Mouse (Mus musculus): ENCODE measurements at regions not wholly inside any gene's neighbourhood (a gene's known extent, or its start where the extent isn't known, plus 50 kb on each side); places are given as distances from the start of the nearest gene placed in this dataset.
A peak's percentile ranks its signal among the peaks of the same experiment; 100 is the strongest.
"Not testable (repeated sequence)": the region's sequence is repeated elsewhere in the genome, so short reads cannot be mapped to it uniquely, and the experiment has no call there.

- DNase-seq (ENCODE audit: low spot score in 2 of 2) = no peak
These were observed 1471.0 kb downstream of the Kcnt2 start for GRCm38 (mm10) chr1:141716953-141717352.

DNA sequence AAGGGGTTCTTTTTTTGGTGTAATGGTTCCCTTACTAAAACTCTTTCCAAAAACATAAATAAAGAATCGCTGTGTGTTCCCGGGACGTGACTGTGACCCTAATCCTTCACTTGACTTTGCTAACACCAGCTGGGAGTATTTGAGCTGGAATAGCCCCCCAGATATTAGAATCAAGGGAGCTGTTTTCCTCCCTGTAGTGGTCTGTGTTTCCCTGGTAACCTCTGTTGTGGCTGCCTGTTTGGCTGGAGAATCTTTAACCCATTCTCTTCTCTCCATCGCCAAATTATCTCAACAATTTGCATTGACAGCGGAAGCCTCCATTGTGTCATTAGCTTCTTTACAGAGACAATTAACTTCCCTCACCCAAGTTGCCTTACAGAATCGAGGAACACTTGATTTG is 1471.6 kb downstream of the Kcnt2 start:
- DNase-seq (ENCODE audit: low spot score in 2 of 2) = no peak

DNA sequence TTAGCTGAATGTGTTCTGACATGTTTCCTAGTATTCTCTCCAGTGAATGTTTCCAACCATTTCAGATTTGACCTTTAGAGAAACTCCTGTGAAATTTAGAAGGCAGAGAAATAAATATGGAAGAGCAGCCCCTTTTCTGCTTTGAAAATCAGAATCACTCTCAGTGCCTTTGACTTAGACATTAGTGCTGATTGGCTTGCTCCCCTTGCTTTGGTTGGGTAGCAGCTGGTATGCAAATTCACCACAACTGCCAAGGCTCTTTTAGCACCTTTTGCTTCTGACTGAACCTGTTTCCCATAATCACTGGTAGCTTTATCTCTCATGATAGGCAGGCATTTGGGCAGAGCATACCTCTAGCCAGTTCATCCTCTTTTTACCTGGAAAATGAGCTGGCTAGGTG is 1495.3 kb downstream of the Kcnt2 start:
- DNase-seq (ENCODE audit: low spot score in 2 of 2) = no peak

GRCm38 (mm10) chr1:141776059-141776458 is 1530.1 kb downstream of the Kcnt2 start:
- no peak for DNase-seq (ENCODE audit: low spot score in 2 of 2)

DNA sequence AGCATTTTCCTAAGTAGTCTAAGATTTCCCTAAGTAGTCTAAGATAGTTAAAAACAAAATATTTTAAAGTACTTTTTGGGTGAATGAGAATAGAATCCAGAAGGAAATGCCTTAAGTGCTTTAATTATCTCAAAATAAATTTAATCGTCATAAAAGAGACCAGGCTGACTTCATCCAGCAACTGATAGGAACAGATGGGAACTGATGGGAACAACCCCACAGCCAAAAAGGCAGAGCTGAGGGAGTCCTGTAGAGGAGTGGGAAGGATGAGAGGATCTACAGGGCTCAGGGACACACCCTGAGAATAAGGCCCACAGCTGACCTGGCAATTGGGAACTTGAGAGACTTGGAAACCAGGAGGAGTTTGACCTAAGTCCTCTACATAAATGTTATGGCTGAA is 1537.4 kb downstream of the Kcnt2 start:
- DNase-seq (ENCODE audit: low spot score in 2 of 2) = peak in 1 of 2 experiments; percentile 14

DNA sequence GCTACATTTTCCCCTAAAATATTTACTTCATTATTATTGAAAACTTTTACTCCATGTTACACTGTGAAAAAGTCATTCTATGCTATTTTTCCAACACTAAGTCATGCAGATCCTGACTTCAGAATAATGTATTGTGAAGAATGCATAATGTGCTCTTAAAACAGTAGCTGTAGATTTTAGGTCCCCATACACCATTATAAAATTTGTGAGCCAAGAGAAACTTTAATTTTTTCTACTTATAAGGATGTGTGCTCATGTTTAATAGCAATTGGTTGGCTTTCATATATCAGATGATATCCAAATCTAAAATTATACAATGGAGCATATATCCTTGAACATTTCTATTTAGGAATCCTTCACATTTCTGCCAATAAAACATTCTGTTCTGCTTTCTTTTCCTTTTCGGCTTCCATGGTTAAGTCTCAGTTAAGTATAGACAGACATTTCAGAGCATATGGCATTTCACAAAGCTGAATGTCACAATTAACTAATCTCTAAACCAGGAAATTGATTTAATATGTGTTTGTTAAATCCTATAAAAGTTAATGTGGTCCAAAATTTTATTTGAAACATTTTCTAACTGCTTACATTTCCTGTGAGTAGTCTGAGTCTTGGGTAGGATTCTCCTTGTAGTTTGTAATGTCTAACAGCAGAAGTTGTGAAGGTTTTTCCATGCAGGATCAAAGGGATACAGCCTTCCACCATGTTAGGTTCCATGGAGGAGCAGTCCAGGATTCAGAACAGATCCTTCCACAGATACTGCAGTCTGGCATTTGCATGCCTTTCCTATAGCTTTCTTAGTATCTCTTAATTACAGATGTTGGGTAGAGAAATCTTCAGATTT is 1567.6 kb downstream of the Kcnt2 start:
- peak in 1 of 2 experiments; percentile 5 for DNase-seq (ENCODE audit: low spot score in 2 of 2)

DNA sequence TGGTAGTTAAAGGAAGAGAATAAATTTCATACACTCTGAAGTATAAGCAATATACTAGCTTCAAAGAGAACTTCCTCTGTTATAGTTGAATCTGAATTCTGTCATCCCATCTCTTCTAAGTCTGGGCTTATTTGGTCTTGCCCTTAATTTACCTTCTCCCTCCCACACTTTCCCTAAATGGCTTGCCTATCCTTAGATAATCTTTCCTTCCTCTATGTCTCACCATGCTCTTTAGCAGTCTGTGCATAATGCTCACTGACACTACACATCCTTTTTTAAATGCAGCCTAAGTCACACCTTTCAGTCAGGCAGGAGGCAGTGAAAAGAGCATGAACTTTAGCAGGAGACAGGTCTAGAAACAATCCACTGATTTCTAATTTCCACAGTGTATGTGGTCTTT is 1585.5 kb downstream of the Kcnt2 start:
- no peak for DNase-seq (ENCODE audit: low spot score in 2 of 2)

DNA sequence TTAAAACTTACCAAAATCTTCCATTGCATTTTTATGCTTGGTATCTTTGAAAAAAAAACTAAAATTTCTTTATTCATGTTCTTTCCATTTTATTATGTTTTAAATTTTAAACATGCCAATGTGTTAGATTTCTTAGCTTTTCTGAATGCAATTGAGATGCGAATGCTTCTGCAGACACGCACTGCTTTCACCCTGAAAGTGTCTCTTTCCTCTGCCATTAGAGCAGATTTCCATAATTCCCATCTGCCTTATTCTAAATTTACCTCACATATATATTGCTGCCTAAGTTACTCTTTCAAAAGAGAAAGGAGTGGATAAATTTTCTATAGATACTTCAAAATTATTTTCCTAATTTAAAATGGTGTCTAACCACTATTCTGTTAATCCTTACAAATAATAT is 1596.6 kb downstream of the Kcnt2 start:
- no peak for DNase-seq (ENCODE audit: low spot score in 2 of 2)

DNA sequence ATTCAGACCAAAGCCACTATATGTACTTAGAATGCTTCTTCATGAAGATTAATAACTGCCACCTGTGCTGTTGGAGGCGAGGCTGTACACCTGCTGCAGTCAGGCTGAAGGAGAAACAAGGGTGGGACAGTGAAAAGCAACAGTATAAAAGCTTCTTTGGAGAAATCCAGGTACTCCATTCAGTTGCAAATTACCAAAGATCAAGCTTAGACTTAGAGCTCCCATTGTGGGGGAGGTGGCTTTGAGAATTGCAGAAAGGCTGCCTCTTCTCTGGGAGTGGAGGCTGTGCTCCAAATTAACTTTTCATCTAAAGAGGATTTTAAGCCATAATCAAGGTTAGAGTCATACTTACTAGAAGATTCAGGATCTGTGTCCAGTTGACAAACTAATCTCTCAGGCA is 1607.9 kb downstream of the Kcnt2 start:
- DNase-seq (ENCODE audit: low spot score in 2 of 2) = not testable (repeated sequence)

- no peak for DNase-seq (ENCODE audit: low spot score in 2 of 2)
These were observed 1638.4 kb downstream of the Kcnt2 start for GRCm38 (mm10) chr1:141884356-141884755.

DNA sequence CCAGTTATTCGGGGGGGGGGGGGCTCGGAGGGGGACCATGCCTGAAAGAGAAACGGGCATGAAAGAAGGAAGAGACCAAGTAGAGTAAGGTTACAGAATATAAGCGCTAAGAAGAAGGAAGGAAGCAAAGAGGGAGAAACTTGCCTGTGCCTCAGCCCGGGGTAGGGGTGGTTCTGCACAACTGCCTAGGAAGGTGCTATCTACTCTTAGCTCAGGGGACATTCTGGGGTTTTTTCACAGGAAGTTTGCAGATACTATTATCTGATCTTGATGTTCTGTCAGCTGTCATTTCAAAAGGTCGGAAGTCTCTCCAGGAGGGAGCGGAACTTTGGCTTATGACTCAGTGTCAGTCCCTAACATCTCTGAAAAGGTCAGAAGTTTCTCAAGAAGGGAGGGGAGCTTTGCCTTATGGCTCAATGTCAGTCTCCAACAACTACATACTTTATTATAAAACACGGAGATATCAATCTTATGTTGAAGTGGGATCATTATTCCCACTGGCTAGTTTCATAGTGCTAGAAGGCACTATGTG is 1652.0 kb downstream of the Kcnt2 start:
- no peak for DNase-seq (ENCODE audit: low spot score in 2 of 2)

DNA sequence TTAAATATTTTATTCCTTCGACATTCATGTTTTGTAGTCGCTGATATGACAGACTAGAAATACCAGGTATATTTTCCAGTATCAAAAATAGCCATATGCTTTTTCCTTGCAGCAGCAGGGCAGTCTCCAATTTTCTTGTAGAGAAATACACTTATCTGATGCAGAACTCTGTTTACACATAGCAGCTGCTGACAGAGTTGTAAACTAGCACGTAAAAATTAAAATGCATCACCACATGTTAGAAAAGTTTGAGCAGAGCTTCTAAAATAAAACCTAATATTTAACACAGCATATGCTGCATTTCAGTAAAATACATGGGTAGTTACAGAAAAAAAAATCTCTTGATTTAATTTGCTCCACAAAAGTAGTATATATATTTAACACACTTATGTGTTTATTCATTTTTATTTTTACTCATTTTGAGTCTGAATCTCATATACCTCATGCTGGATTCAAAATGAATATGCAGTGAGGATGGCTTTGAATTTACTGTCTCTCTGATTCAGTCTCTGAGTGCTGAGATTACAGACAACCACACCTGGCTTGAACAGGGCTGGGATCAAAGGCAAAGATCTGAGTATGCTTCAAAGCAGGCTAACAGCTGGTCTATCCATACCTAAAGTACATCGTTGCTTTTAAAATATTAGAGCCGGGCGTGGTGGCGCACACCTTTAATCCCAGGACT is 1665.9 kb downstream of the Kcnt2 start:
- DNase-seq (ENCODE audit: low spot score in 2 of 2) = peak in 1 of 2 experiments; percentile 5

DNA sequence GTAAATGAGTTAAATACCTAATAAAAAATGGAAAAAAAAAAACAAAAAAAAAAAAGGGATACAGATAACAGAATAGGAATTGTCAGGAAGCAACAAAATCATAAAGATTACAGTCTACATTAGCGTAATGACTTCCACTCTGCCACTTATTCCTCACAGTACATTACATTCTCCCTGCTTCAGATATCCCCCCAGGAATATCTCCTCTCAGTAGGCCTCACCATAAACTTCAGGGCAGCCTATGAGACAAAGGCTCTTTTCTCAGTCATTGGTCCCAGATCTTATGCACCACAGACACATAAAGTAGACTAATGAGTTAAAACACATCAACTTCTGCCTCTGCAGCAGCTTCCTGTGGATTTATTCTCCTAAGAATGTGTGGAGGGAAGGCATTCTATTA is 1680.2 kb downstream of the Kcnt2 start:
- no peak for DNase-seq (ENCODE audit: low spot score in 2 of 2)

GRCm38 (mm10) chr1:141926804-141927203 is 1680.8 kb downstream of the Kcnt2 start:
- no peak for DNase-seq (ENCODE audit: low spot score in 2 of 2)

DNA sequence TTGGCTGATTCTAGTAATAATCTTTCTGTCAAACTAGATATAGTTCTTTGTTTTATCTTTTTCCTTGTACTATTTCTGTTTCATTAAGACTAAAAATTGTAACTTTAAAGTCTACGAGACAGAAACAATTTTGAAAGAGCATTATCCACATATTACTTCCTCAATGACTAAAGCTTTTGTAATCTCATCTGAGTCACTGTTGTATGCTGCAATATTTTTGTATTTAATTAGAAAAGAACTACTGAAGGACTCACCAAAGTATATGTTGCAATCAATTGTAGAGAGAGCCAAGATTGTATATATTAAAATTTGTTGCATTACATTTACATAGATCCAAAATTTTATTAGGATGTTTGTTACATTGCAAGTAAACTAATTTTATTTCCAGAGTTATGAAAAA is 1692.4 kb upstream of the B3galt2 start:
- no peak for DNase-seq (ENCODE audit: low spot score in 2 of 2)

- DNase-seq (ENCODE audit: low spot score in 2 of 2) = no peak
These were observed 1686.1 kb upstream of the B3galt2 start for GRCm38 (mm10) chr1:141954323-141954867.

GRCm38 (mm10) chr1:141961743-141962142 is 1678.7 kb upstream of the B3galt2 start:
- peak in 1 of 2 experiments; percentile 28 for DNase-seq (ENCODE audit: low spot score in 2 of 2)

- peak in 1 of 2 experiments; percentile 42 for DNase-seq (ENCODE audit: low spot score in 2 of 2)
These were observed 1672.3 kb upstream of the B3galt2 start for GRCm38 (mm10) chr1:141968133-141968532.

DNA sequence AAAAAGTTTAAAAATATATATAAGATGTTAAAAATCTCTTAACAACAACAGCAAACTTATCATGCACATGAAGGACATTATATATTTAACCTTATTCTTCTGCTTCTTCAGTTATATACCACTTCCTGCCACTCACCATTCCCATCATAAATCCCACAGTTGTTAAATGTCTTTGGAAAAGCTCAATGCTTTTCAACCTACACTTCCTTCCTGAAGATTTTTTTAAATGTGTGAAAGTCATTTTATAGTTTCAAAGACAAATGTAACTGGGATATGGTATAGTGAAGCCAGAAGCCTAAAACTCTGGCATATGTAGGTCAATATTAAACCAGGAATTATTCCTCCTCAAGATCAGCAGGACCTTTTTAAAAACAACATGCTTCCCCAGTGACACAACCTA is 1666.1 kb upstream of the B3galt2 start:
- DNase-seq (ENCODE audit: low spot score in 2 of 2) = no peak

DNA sequence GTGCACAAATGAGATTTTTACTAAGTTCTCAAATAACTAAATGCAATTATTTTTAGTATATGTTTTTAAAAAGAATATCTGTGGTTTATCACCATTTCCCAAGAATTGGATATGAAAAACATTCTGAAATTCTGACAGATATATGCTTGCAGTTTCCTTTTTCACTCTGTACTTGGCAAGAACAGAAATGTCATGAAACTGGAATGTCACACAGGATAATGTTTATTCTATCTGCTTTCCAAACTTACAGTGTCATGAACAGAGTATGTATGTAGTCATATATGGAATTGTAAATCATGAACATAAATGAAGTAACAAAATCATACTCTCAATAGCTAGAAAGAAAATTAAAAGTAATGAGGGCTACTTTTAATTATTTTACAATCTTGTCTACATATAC is 1640.7 kb upstream of the B3galt2 start:
- DNase-seq (ENCODE audit: low spot score in 2 of 2) = no peak

DNA sequence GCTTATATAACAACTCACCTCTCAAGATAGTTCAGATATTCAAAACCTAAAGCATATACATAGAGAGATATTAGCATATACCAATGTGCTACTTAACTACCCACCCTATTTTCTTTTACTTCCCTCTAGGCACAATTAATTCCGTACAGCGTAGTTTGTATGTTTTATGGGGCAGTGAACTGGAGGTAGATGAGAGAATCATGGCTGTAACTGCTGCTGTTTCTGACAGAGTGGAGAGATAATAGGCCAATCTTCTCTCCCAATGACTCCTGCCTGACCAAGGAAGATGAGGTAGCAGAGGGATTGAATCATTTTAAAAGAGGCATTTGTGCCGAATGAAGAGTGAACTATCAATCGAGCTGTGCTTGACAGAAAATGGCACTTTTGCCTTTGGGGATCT is 1640.1 kb upstream of the B3galt2 start:
- DNase-seq (ENCODE audit: low spot score in 2 of 2) = no peak

- peak; percentile 20 to 79 for DNase-seq (ENCODE audit: low spot score in 2 of 2)
These were observed 1634.1 kb upstream of the B3galt2 start for GRCm38 (mm10) chr1:142006316-142006715.
